Comparison of ENCODE assay signal across 18 mouse cellular contexts in the genomic region with DNA sequence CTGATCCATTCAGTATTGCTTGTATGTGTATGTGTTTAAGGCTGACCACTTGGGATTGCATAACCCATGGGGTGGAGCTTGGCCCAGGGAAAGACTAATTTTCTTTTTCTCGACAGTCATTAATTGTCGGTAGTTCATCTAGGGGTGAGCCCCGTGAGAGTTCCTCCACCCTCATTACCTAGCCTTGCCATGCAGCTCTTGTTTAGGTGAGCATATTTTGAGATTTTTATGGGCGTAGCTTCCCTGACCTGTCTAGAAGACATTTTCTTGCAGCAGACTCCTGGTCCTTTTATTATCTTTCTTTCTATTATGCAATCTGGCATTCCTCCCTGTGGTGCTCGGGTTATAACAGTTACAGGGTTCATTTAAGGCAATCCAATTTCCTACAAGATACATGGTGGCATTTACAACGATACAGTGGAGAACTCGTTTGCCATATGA.
DNase-seq lines count a peak whose midpoint lies in the region; ATAC-seq and TF ChIP-seq lines count a peak whose summit lies in the region.
"Had no signal": no experiment of that assay in that cellular context is flagged by ENCODE, and none has a peak within 500 bp of the region (broad histone marks: within the 10 kb centered on the region; RNA-seq: fewer than 3 reads in every experiment).

No protein-coding gene starts in this region.

- TF ChIP-seq POLR2A in kidney, adult 2 months (IDR thresholded peaks at IDR 0.05; ENCODE audit: low read depth, low read length): no peak

- H3K4me1 ChIP-seq in kidney, adult 2 months (ENCODE audit: control insufficient read depth, insufficient read depth, low read length): peaks cover 13% of the 10 kb centered on the region
- no peaks in the 10 kb centered on the region for H3K4me1 ChIP-seq in neural tube, embryonic 12.5 days
- H3K4me1 ChIP-seq in limb, embryonic 10.5 days: 0 out of 2 replicates have a peak, but pooled peaks cover 5% of the 10 kb centered on the region
- H3K4me1 ChIP-seq: embryonic facial prominence, embryonic 13.5 days had no signal

- no peak overlapping the region for H3K4me2 ChIP-seq in neural tube, embryonic 12.5 days (replicated peaks)
- H3K4me2 ChIP-seq: embryonic facial prominence, embryonic 13.5 days; hindbrain, embryonic 15.5 days had no signal

- TF ChIP-seq CTCF in kidney, adult 2 months (conservative IDR thresholded peaks at IDR 0.05; ENCODE audit: insufficient read depth, insufficient read length, low read depth, low read length): no peak

- ATAC-seq in neural tube, embryonic 12.5 days (ENCODE audit: low FRiP score, low read depth): 0 out of 2 replicates have a peak, but pooled peaks have one; percentile 9

- no peak overlapping the region for H3K9ac ChIP-seq in neural tube, embryonic 12.5 days
- H3K9ac ChIP-seq: embryonic facial prominence, embryonic 13.5 days; hindbrain, embryonic 15.5 days; liver, embryonic 14.5 days had no signal

- no peaks in the 10 kb centered on the region for H3K9me3 ChIP-seq in neural tube, embryonic 12.5 days
- no peaks in the 10 kb centered on the region for H3K9me3 ChIP-seq in limb, embryonic 10.5 days (replicated peaks)
- H3K9me3 ChIP-seq: embryonic facial prominence, embryonic 13.5 days; forebrain, embryonic 10.5 days; hindbrain, embryonic 15.5 days had no signal

- peak overlapping the region; percentile 68 for H3K27ac ChIP-seq in kidney, adult 2 months (ENCODE audit: insufficient read depth, low read depth, low read length)
- H3K27ac ChIP-seq in neural tube, embryonic 12.5 days: no peak overlapping the region
- no peak overlapping the region for H3K27ac ChIP-seq in limb, embryonic 10.5 days
- H3K27ac ChIP-seq: embryonic facial prominence, embryonic 13.5 days; forebrain, embryonic 10.5 days; hindbrain, embryonic 15.5 days; liver, embryonic 14.5 days had no signal

- H3K4me3 ChIP-seq in kidney, adult 2 months (ENCODE audit: insufficient read depth, low read depth, low read length): no peak overlapping the region
- H3K4me3 ChIP-seq in neural tube, embryonic 12.5 days: no peak overlapping the region
- no peak overlapping the region for H3K4me3 ChIP-seq in limb, embryonic 10.5 days
- H3K4me3 ChIP-seq: embryonic facial prominence, embryonic 13.5 days; forebrain, embryonic 10.5 days; hindbrain, embryonic 15.5 days had no signal

- peak; percentile 33 for DNase-seq in adrenal gland, postnatal 10 days
- no peak for DNase-seq in adrenal gland, adult 8-10 months
- peak; percentile 48 for DNase-seq in kidney, adult 2 months
- DNase-seq in kidney, postnatal 4 days: no peak
- DNase-seq in neural tube, embryonic 10.5 days (ENCODE audit: extremely low spot score, low spot score): no peak
- DNase-seq in embryo, embryonic 10.5 days (ENCODE audit: low spot score): no peak
- no peak for DNase-seq in limb, embryonic 10.5 days (ENCODE audit: low spot score)
- DNase-seq: cerebellum, adult 11 months; gastrocnemius, postnatal 36 days; layer of hippocampus, postnatal 36 days; right cerebral cortex, adult 18-20 months; spleen, adult 18-20 months had no signal

- no peaks in the 10 kb centered on the region for H3K27me3 ChIP-seq in kidney, adult 2 months (replicated peaks; ENCODE audit: control insufficient read depth, insufficient read depth, low read length)
- no peaks in the 10 kb centered on the region for H3K27me3 ChIP-seq in neural tube, embryonic 12.5 days (replicated peaks)
- H3K27me3 ChIP-seq in limb, embryonic 10.5 days (ENCODE audit: low read depth, poor library complexity, severe bottlenecking): no peaks in the 10 kb centered on the region
- H3K27me3 ChIP-seq: CH12.LX; embryonic facial prominence, embryonic 13.5 days; hindbrain, embryonic 15.5 days had no signal

- no peaks in the 10 kb centered on the region for H3K36me3 ChIP-seq in kidney, adult 2 months (ENCODE audit: control insufficient read depth, insufficient read depth, low read length)
- H3K36me3 ChIP-seq in neural tube, embryonic 12.5 days: no peaks in the 10 kb centered on the region
- no peaks in the 10 kb centered on the region for H3K36me3 ChIP-seq in limb, embryonic 10.5 days
- H3K36me3 ChIP-seq: embryonic facial prominence, embryonic 13.5 days; forebrain, embryonic 10.5 days; hindbrain, embryonic 15.5 days had no signal

- WGBS in kidney, adult 2 months: 39% methylated on average over 7 of the region's 7 CpGs
- WGBS in neural tube, embryonic 12.5 days: 70% methylated on average over 7 of the region's 7 CpGs
- WGBS in limb, embryonic 10.5 days: 62% methylated on average over 7 of the region's 7 CpGs

Comparison
In these comparisons a context has a peak if more than half of its experiments do, and no peak if none do; other contexts are left out.
1. DNase-seq: peak in adrenal gland, postnatal 10 days (single experiment) and kidney, adult 2 months (single experiment); none in adrenal gland, adult 8-10 months (single experiment), kidney, postnatal 4 days (0 of 2), neural tube, embryonic 10.5 days (single experiment), embryo, embryonic 10.5 days (single experiment) and limb, embryonic 10.5 days (single experiment).